Mouse (Mus musculus) heart, embryonic 11.5 days (tissue): Measurements from ENCODE around the gene S100a4. TPM values are rescaled to one million over a fixed set of nuclear protein-coding genes. Genes with fewer than 3 reads are reported as not detected.

Source experiments
- ATAC-seq: fragments of 200-750 bp; cut with Nextera tagmentation; replicated peaks from 2 replicates; pipeline ENCODE4 v1.8.0; 2017; ENCODE audit warnings: moderate library complexity; ENCODE audit not compliant: insufficient number of reproducible peaks, low FRiP score, low TSS enrichment
- H3K27ac ChIP-seq: fragments of 300-500 bp; sonication (generic); 2 replicates; pipeline ENCODE4 v1.5.1; 2014; ENCODE audit warnings: mild to moderate bottlenecking, low read depth, low read length
- H3K27me3 ChIP-seq: fragments of 300-500 bp; sonication (generic); 2 replicates; pipeline ENCODE4 v1.6.1; 2014; ENCODE audit warnings: mild to moderate bottlenecking, low read length, mixed read lengths; ENCODE audit not compliant: control insufficient read depth, insufficient read depth
- H3K36me3 ChIP-seq: fragments of 300-500 bp; sonication (generic); 2 replicates; pipeline ENCODE4 v1.6.1; 2014; ENCODE audit warnings: mild to moderate bottlenecking, low read length, moderate library complexity, mixed read lengths; ENCODE audit not compliant: control insufficient read depth, insufficient read depth
- H3K4me1 ChIP-seq: fragments of 300-500 bp; sonication (generic); 2 replicates; pipeline ENCODE4 v1.6.1; 2014; ENCODE audit warnings: low read length; ENCODE audit not compliant: control insufficient read depth, insufficient read depth
- H3K4me2 ChIP-seq: fragments of 300-500 bp; sonication (generic); 2 replicates; pipeline ENCODE4 v1.6.1; 2014; ENCODE audit warnings: mild to moderate bottlenecking, moderate library complexity
- H3K4me3 ChIP-seq: fragments of 300-500 bp; sonication (generic); 2 replicates; pipeline ENCODE4 v1.5.1; 2014; ENCODE audit warnings: low read depth, low read length
- H3K9ac ChIP-seq: fragments of 300-500 bp; sonication (generic); 2 replicates; pipeline ENCODE4 v1.6.1; 2014; ENCODE audit warnings: mild to moderate bottlenecking, low read depth, low read length, moderate library complexity
- H3K9me3 ChIP-seq: fragments of 300-500 bp; sonication (generic); replicated peaks from 2 replicates; pipeline ENCODE4 v1.6.1; 2016; ENCODE audit warnings: low read length; ENCODE audit not compliant: control insufficient read depth
- WGBS: fragments of 180-500 bp; shearing (Covaris S2); extraction: QIAGEN DNeasy Blood & Tissue Kit; methylation state at CpG from one replicate; pipeline ENCODE4 v1.1.7; 2014; ENCODE audit not compliant: insufficient replicate concordance; 5-methylcytosine and 5-hydroxymethylcytosine counted together
- polyA plus RNA-seq: library from polyadenylated mRNA; unstranded; fragments of >200 nt; fragmentation: Nextera tagmentation; extraction: Ambion mirVana; gene quantifications from 2 replicates; pipeline ENCODE4 v1.2.1, GENCODE M21; 2014

The S100a4 gene
- polyA plus RNA-seq, result 3.4 and 3.5 TPM in 2 replicates

DNA sequence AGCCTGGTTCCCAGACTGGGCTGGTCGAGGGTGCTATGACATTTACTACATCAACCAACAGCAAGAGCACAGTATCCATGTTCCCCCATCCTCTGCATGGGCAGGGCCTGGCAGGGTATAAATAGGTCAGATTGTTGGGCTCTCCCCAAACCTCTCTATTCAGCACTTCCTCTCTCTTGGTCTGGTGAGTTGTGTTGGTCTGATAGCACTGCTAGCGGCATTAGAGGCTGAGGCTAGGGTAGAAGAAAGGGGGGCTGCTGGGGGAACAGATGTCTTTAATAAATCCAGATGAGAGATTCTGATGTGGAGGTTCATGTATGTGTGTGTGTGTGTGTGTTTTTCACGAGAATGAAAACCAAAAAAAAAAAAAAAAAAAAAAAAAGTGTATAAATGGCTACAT, at the start of gene S100a4:
S100a4 (plus strand) TSS at position 149 of the 400 bp plus-strand sequence.
- Histone ChIP-seq H3K27ac (no peak within 1 kb of the TSS), H3K4me3 (no peak within 1 kb of the TSS), H3K9ac (no peak within 1 kb of the TSS), H3K4me2 (no peak within 1 kb of the TSS), H3K9me3 (no peaks in the 10 kb centered on the region), H3K36me3 (no peaks in the 10 kb centered on the region), H3K27me3 (0 out of 2 replicates have a peak, but pooled peaks cover 3% of the 10 kb centered on the region), H3K4me1 (peaks cover 5% of the 10 kb centered on the region; the same call in 1 of the 2 replicates)
- no peak for ATAC-seq
- 48% methylated on average over 3 of the region's 3 CpGs for WGBS

- H3K9ac ChIP-seq, result no peak overlapping the region
- H3K27me3 ChIP-seq, result no peaks in the 10 kb centered on the region
- no peaks in the 10 kb centered on the region for H3K9me3 ChIP-seq
- no peak overlapping the region for H3K4me2 ChIP-seq
- H3K4me1 ChIP-seq, result no peaks in the 10 kb centered on the region
- ATAC-seq, result no peak
- no peak overlapping the region for H3K27ac ChIP-seq
- WGBS, result 64% methylated on average over 5 of the region's 5 CpGs
- H3K4me3 ChIP-seq, result no peak overlapping the region
- no peaks in the 10 kb centered on the region for H3K36me3 ChIP-seq
Measured at GRCm38 (mm10) chr3:90555954-90556353, 47.6 kb upstream of the S100a4 start.

- ATAC-seq, result no peak
- Histone ChIP-seq H3K27ac (no peak within 1 kb of the TSS), H3K4me1 (no peaks in the 10 kb centered on the region), H3K4me2 (no peak within 1 kb of the TSS), H3K4me3 (no peak within 1 kb of the TSS), H3K36me3 (no peaks in the 10 kb centered on the region), H3K9ac (no peak within 1 kb of the TSS), H3K9me3 (no peaks in the 10 kb centered on the region), H3K27me3 (peaks cover 2% of the 10 kb centered on the region; the same call in 1 of the 2 replicates)
- WGBS, result 73% methylated on average over 6 of the region's 6 CpGs
Measured at GRCm38 (mm10) chr3:90560008-90560628, 43.5 kb upstream of the S100a4 start, which contains the start of gene S100a3. Gene S100a3, plus strand, starts transcription at chr3:90560578.

DNA sequence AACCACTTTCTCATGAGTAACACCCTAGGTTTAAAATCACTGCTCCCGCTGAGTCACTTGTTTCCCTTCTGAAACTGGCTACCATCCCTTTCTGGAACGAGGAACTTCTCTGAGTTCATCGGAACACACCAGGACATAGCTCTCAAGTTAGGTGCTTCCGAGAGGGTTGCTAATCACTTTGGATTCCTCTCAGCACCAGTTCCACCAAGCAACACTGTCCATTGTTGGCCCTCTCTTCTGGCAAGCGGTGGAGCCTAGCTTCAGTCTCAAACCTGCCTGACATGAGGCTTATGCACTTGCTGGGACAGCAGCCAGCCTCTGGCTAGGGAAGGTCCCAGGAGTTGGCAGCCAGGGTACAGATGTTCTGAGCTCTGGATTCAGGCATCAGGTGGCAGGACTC, 28.9 kb upstream of the S100a4 start:
- 79% methylated on average over 5 of the region's 5 CpGs for WGBS
- Histone ChIP-seq H3K9me3 (no peaks in the 10 kb centered on the region), H3K27me3 (no peaks in the 10 kb centered on the region), H3K27ac (no peak overlapping the region), H3K4me3 (no peak overlapping the region), H3K36me3 (no peaks in the 10 kb centered on the region), H3K9ac (no peak overlapping the region), H3K4me1 (no peaks in the 10 kb centered on the region), H3K4me2 (no peak overlapping the region)
- ATAC-seq, result no peak

GRCm38 (mm10) chr3:90575320-90575719, 28.3 kb upstream of the S100a4 start:
- no peaks in the 10 kb centered on the region for H3K36me3 ChIP-seq
- no peak for ATAC-seq
- no peaks in the 10 kb centered on the region for H3K9me3 ChIP-seq
- no peak overlapping the region for H3K27ac ChIP-seq
- WGBS, result 76% methylated on average over 3 of the region's 3 CpGs
- no peaks in the 10 kb centered on the region for H3K4me1 ChIP-seq
- H3K4me2 ChIP-seq, result no peak overlapping the region
- no peak overlapping the region for H3K4me3 ChIP-seq
- no peaks in the 10 kb centered on the region for H3K27me3 ChIP-seq
- H3K9ac ChIP-seq, result no peak overlapping the region

- Histone ChIP-seq H3K27ac (no peak overlapping the region), H3K4me3 (no peak overlapping the region), H3K36me3 (no peaks in the 10 kb centered on the region), H3K4me1 (no peaks in the 10 kb centered on the region), H3K27me3 (no peaks in the 10 kb centered on the region), H3K4me2 (no peak overlapping the region), H3K9ac (no peak overlapping the region), H3K9me3 (no peaks in the 10 kb centered on the region)
- no peak for ATAC-seq
- WGBS, result 66% methylated on average over 10 of the region's 10 CpGs
Measured at GRCm38 (mm10) chr3:90576351-90577001, 27.1 kb upstream of the S100a4 start.

DNA sequence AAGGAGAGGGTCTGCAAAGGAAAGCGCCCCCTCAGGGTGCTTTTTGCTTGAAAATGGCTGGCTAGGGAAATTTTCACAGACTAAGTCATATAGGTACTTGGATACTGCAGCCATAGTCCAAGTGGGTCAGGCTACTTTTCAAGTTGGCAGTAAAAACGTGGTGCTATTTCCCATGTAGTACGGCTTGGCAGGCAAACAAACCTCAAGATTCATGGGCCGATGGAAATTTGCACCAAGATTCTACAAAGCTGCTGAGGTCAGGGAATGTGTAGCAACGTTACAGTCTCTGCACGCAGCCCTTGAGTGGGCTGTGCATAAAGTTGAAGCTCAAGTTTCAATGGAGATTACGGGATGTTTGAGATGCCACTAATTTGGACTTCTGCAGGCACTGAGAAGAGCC, 24.1 kb upstream of the S100a4 start:
- Histone ChIP-seq H3K27me3 (no peaks in the 10 kb centered on the region), H3K9ac (no peak overlapping the region), H3K27ac (no peak overlapping the region), H3K36me3 (no peaks in the 10 kb centered on the region), H3K4me1 (0 out of 2 replicates have a peak, but pooled peaks cover 3% of the 10 kb centered on the region), H3K4me3 (no peak overlapping the region), H3K4me2 (no peak overlapping the region), H3K9me3 (no peaks in the 10 kb centered on the region)
- 59% methylated on average over 7 of the region's 7 CpGs for WGBS
- ATAC-seq, result no peak

GRCm38 (mm10) chr3:90581141-90581540, 22.4 kb upstream of the S100a4 start:
- H3K9me3 ChIP-seq, result no peaks in the 10 kb centered on the region
- H3K27me3 ChIP-seq, result no peaks in the 10 kb centered on the region
- H3K9ac ChIP-seq, result no peak overlapping the region
- no peak overlapping the region for H3K27ac ChIP-seq
- H3K4me3 ChIP-seq, result no peak overlapping the region
- no peak for ATAC-seq
- no peaks in the 10 kb centered on the region for H3K36me3 ChIP-seq
- H3K4me1 ChIP-seq, result 0 out of 2 replicates have a peak, but pooled peaks cover 3% of the 10 kb centered on the region
- WGBS, result 90% methylated on average over 5 of the region's 5 CpGs
- H3K4me2 ChIP-seq, result no peak overlapping the region
